Mouse (Mus musculus) ES-CJ7 (cell line): ENCODE measurements around the gene Nav1.
A peak's percentile ranks its signal among the peaks of the same experiment; 100 is the strongest.

Source experiments
- DNase-seq: peaks from one replicate; pipeline ENCODE4 v3.0.0; 2011; ENCODE audit warnings: low read depth, low spot score

The Nav1 gene

DNA sequence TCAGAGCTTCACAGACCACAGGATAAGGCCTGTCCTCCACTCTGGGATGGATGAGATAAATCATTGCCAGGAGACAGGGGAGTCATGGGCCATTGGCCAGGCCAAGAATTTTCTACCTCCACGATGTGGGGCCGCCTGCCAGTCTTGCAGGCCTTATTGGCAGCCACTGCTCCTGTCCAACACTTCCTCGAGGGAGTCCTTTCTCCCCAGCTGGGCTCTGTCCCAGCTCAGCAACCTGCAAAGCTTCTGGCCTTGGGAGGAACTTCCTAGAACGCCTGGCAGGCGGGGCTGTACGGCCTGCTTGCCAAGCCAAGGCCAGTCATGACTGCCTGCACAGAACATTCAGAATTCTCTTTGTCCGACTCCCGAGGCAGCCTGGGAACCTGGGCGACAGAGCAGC is 58.3 kb downstream of the Nav1 start:
- DNase-seq = no peak

DNA sequence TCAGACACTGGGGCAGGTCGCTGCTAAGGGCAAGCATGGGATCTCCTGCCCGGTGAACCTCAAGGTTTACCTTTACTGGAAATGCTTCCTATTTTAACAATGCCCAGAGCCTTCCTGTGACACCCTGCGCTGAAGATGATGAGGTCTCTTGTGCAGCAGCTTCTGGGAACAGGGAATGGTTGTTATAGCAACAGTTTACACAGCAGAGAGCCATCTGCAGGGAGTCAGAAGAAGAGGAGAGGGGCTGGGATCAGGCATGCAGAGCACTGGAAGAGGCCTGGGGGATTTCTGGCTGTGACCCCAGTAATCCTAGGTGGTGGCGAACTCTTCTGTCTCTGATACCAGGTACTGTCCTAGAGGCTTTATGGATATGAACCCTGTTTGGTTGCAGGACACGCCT is 61.0 kb downstream of the Nav1 start:
- DNase-seq = no peak

DNA sequence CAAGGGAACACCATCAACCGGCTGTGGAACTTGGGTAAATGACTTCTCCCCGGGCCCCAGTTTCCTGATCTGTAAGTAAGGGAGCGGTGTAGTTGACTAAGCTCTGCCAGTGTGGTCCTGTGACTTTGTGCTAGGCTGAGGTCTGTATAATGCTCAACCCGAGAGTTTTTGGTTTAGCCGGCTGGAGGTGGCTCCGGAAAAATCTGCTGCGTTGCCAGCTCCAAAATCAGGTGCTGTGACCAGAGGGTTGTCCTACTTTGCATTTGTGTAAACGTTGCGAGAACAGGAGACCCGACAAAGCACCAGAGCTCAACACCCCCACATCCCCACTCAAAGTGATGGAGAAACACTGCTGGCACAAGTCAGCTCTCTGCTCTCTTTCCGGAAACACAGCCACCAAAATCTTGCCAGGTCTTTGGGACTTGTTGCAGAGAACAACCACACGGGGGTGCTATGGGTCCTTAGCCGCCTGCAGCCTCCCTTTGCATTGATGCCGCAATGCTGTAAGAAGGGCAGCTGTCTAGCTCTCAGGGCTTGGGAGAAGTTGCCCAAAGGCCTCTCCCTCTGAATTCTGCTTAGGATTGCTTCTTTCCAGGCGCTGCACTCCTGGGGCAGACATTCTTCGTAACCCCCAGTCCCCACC is 62.5 kb downstream of the Nav1 start:
- DNase-seq = peak; percentile 83

DNA sequence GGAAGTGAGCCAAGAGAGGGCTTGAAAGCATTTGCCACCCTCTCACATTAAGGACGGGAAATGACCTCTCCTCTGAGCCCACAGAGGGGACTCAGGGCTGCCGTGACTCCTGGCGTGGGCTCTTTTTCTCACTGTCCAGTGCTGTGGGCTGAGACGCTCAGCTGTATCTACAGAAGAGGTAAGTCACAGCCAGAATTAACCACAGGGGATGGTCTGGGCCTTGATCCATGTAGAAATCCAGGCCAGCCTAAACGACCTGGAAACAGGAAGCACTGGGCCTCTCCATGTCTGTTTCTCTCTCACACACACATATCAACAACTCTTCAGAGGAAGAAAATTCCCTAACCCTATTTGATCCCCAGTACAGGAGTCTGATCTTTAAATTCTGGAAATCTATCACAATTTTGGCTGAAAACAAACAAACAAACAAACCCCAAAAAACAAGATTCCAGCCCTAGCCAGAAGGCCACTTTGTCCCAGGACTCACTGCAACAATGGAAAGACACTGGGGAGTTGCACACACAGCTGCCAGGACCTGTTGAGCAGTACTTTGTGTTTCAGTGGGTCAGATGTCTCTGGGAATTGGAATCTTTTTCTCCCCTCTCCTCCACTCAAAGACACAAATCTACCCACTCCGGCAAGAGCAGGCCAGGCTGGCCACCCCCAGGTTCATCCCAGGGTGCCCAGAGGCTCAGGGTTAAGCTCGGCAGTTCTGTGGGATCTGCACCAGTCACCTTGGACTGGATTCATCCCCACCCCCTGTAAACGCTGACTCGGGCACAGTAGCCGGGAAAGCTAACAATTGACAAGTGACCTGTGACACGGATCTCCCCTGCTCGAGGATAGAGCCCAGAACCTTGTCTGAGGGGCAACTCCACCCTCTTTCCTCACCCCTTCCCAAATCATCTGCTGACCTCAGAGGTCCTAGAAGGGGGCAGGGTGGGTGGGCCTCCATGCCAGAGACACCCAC is 64.0 kb downstream of the Nav1 start:
- no peak for DNase-seq

DNA sequence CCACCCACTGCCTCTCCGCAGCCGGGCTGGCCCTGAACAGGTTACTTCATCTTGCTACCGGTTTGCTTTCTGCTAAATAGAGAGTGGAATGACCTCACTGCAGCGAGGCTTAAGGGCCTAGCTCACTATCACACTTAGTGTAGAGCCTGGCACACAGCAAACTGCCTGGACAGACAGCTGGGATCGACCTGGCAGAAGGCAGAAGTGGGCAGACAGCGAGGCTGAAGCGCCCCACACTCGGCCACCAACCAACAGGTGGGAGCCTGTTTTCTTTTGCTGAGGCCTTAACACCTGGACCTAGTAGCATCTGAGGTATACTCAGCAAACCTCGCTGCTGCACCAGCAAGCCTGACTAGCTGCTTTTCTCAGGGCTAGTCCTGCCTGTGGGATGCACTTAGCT is 65.0 kb downstream of the Nav1 start:
- no peak for DNase-seq

DNA sequence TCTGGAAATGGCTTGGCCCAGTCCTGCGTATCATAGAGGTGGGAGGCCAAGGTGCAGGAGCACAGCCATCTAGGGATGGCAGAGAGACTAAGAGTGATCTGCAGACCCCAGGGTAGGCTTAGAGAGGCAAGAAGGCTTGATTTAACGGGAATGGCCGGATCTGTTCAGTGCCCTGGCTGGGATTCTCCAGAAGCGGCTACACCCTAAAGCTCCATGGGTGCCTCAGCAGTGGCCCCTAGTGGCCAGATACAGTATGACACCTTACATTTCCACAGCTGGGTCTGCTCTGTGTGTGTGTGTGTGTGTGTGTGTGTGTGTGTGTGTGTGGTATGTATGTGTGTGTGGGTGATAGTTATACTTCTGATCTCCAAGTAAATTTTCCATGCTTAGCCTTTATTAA is 66.8 kb downstream of the Nav1 start:
- peak; percentile 94 for DNase-seq

DNA sequence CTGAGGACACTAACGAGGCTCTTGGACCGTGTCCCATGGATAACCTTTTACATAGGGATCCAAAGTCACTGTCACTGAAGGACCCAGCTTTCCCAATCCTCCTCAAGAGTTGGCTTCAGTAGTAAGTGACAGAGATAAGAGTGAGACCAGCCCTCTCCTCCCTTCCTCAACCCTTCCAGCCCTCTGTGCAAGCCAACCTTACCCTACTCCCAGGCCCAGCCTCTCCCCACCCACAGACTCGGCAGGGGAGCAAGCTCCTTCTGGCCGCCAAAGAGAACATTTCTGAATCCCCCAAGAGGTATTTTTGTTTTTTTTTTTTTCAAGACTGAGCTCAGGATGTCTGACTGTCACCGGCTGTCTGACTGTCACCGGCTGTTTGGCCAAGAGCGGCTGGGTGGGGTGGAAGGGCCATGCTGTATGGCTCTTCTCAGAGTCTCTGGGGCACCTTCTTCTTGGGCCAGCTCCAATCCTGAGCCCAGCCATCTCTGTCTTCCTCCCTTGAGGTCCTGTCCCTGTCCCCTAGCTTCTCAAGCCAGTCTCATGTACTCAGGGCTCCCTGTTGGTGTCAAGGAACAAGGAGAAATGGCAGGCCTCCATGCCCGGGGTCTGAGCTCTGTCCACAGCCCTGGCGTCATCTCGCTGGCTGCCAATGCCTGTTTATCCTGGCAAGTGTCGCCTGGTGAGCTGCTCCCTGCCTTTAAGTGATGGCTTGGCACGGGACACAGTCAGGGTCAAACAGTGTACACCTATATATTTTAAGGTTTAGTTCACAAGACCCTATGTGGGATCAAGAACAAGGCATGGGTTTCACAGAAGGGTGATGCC is 68.4 kb downstream of the Nav1 start:
- no peak for DNase-seq

DNA sequence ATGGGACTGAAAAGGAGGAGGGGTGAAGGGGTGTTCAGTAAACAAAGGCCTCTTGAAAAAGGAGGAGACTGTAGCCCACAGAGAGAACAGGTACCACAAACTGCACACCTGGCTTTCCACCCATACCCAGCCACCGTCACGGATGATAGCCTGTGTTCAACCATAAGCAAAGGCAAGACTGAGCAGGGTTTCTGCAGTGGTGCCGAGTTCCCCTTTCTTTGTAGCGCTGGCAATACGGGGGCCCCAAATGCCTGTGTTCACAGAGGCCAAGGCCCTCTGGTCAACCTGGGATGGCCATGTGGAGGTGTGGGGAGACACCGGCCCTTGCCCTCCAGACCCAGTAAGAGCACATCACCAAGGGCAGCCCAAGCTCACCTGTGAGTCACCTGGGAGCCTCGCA is 70.3 kb downstream of the Nav1 start:
- DNase-seq = no peak

DNA sequence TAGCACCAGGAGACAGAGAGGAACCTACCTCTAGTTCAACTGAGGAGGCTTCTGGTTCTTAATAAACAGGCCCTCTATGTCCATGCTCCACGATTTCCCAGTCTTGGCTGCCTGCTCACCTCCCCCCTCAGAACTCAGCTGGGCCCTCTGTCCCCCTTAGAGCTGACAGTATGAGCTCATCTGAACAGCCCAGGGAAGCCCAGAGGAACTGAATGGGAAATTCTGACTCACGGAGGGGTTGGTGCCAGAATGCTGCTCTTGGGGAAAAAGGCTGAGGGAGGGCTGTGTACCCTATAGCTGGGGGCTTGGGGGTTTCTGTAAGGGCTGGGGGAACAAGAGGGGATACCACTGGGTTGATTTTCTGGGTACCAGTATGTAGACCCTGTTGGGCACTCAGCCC is 70.8 kb downstream of the Nav1 start:
- DNase-seq = no peak

DNA sequence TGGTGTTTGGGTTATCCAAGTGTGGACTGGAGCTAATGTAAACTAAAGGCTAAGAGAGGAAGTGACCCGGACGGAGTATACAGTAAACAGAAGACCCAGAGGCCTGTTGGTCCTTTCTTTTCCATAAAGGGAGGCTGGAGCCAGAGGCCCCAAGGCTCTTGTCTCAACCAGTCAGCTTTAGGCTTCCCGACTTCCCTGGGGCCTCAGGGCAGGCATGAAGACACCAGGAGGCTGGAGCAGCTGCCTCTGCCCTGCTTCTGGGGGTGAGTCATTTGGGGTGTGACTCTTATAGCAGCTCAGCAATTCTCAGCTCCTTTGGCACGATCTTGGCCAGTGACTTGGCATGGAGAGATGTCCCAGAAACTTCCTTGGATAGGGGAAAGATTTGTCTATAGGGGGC is 71.8 kb downstream of the Nav1 start:
- DNase-seq = no peak

DNA sequence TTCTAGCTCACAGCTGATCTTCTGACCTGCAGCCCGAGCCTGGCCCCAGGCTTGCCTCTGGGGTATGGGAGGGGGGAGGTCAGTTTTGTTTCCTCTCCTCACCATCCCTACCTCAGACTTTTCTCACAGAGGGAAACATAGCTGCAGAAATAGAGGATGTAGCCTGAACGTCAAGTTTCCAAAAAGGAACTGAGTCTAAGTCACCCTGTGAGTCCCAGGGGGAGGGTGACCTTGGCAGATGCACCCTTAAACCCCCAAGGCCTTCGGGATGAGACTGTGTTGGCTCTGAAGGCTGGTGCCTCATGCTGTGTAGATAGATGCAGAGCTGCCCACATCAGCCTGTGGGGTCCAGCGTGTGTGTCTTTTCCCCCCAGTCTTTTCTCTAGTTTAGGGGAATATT is 72.3 kb downstream of the Nav1 start:
- no peak for DNase-seq

DNA sequence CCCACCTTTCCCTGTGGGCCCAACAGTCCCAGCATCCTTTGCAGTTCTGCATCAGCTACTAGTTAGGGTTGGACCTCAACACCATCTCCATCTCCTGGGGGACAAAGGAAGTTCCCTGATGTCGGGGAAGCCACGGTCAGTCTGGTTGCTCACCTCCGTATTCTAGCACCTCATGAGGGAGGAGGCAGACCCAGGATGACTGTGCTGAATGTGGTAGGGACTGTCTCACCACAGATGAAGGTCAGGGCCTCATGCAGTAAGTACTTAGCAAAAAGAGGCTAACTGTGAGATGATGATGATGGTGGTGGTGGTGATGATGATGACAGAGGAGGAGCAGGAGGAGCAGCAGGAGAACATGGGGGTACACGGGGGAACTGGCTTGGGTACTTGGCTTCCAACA is 73.0 kb downstream of the Nav1 start:
- no peak for DNase-seq

DNA sequence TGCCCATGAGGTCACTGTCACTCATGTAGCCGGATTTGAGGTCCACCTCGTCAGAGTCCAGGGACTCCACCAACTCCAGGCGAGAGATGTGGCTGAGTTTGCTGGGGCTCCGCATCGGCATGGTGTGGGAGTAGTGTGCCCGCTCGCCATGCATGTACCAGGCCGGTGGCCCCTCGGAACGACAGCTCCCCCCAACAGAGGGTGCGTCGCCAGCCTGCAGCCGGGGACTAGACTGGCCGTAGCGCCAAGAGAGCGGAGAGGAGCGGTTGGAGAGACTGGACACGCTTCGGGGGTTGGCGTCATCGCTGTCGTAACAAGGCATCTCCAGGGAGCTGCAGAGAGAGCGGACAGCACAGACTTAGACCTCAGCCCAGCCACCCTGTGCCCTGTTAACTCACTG is 74.7 kb downstream of the Nav1 start:
- no peak for DNase-seq

DNA sequence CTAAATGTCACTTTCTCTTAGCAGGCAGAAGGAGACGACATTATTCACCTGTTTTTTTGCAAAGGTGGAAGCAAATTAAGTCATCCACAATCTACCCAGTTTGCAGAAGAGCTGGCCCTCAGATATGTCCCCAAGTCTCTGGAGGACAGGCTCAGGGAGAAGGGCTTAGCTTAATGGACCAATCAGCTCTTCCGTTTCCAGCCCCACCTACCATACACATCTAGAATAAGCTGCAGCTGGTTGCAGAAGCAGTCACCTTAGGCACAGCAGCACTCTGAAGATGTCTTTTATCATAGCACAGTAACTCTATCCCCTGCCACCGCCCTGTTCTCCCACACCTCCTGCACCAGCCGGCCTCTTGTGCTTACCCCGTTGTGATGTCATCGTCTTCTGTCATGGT is 75.1 kb downstream of the Nav1 start:
- no peak for DNase-seq

DNA sequence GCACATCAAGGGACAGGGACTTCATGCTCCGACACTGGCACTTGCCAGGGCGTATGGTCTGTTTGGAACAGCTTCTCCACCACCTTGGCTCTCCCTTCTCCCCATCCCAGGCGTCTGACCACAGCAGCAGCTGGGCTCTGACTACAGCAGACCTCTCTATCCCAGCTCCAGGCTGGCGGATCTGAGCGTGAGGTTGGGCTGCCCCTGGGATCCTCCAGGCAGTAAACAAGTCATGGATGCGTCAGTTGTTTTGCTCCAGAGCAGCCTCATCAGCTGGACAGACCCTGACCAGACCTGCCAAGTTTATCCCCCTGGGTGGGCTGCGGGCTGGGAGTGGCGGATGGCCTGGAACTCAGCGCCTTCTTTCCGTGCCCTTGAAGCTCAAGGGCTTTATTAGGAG is 76.0 kb downstream of the Nav1 start:
- no peak for DNase-seq

DNA sequence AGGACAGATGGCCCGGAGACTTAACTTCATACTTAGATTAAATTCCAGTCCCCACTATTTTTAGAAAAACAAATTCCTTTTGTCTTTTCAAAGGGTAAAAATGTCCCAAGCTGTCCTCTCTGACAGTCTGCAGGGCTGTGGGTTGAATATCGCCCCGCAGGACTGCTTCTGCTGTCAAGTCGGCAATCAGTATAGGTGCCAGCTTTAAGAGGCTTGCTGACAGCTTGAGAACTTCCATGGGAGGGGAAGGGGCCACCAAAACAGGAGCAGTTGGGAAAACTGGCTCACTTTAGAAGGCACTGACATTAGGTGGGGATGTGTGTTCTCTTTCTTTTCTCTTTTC is 82.6 kb downstream of the Nav1 start:
- no peak for DNase-seq

DNA sequence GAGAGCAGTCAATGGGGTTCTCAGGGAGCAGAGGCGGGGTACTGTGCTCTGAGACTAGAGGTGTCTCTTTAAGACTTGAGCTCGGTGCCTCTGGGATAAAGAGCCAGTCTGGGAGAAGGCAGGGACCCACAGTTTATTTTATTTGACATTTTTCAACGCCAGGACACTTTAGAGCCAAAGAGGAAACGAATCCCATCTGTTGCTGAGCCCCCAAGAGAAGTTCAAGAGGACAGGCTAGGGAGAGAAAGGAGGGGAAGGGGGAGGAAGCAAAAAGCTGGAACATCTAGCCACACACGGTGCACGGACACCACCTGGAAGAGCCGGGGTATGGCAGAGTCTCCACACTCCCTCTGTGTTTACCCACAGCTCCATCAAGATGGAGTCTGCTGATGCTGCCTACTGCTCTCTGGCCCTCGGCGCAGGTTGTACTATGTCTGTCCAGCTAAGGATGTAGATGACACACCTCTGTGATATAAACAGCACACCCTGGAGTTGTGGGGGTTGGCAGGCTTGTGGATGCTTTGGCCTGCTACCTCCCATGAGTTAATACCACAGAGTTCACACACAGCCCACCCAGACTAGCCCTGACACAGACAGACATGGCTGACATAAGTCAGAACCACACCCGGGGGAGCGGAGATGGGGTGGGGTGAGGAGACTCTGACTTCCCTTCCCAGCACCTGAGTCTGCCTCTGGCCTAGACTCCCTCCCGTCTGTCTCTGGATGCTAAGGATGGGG is 83.1 kb downstream of the Nav1 start:
- no peak for DNase-seq

DNA sequence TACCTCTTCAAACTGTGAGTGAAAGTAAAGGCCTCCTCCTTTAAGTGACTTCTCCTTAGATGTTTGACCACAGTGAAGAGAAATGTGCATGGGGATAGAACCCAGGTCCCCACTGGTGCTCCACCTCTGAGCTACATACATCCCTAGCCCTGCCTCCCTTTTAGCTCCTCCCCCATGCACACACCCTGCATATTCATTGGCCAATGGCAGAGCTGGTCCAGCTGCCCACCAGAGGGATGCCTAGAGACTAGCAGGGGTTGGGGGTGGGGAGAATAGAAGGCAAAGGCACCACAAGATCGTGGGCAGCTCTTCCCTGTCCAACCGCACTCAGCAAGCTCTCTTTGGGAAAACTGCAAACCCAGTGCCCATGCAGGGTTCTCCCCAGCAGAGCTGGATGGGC is 83.8 kb downstream of the Nav1 start:
- DNase-seq = peak; percentile 56

DNA sequence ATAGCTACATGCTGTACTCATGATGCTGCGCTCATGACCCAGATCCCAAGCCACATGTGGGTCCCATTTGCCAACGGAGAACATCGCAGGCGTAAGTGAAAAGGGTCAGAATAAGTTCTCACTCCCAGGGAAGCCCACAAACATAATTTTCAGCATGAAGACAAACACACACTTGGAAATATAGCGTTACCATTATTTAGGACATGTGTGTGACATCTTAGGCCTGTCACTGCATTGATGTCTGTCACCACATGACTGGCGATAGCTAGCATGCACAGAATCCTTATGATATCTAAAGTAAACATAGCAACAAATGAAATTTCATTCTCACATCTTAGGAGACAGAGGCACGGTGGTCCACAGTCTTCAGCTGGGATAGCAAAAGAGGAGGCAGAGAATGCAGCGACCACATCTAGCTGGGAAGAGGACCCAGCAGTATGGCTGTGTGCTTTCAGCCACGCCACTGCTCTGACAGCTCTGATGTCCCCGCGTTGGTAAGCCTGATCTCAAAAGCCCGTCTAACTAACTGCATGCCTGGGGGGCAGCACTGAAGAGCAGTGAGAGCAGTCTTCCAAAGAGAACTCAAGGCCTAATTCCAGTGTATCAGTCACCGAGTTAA is 86.4 kb downstream of the Nav1 start:
- no peak for DNase-seq

DNA sequence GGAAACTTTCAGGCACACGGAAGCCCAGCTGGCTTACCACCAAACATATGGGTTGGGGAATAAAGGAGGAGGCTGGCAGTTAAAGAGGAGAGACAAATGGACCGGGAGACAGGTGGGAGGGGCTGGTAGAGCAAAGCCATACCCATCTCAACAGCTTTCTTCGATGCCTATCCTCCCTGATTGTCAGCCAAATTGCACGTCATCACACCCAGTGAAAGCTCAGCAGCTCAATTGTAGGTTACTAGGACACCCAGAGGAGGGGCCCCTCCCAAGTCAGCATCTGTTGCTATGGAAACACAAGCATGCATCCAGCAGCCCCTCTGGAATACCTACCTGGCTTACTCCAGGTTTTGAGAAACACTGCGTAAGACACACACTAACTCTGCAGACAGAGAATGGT is 88.4 kb downstream of the Nav1 start:
- no peak for DNase-seq

DNA sequence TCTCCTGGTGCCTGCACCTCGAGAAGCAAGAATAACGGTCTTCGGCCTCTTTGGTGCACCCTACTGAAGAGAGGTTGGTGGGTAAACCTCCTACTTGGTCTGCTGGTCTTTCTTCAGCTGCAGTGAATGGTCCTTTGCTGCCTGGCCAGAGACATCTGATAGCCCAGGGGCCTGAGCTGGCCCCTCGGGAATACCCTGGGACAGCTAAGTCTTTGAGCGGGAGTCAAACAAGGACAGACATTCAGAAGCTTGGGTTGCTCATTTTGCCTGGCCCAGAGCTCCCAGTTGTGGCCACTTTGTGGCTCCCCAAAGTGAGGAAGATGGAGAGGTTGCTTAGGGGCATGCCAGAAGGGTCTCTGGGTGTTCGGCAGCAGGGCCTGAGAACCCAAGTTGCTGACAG is 89.6 kb downstream of the Nav1 start:
- DNase-seq = no peak
